Mouse (Mus musculus): Measurements from ENCODE around the gene Arrdc2. TPM values are rescaled to one million over a fixed set of nuclear protein-coding genes. Genes with fewer than 3 reads are reported as not detected.

Arrdc2 gene
- polyA plus RNA-seq, 1 experiment, result 17.1 TPM

GRCm38 (mm10) chr8:70804481-70805206 is 34.9 kb downstream of the Arrdc2 start, which contains the start of gene Mast3:
Gene Mast3 (minus strand): TSS chr8:70805054.
- Histone ChIP-seq H3K4me3 (ENCODE audit: control insufficient read depth, low read depth, low read length) (peak within 1 kb of the TSS; percentile 84), H3K27me3 (ENCODE audit: control insufficient read depth, insufficient read depth, low read length) (no peaks in the 10 kb centered on the region; the same call in 1 of the 2 replicates), H3K36me3 (ENCODE audit: control insufficient read depth, insufficient read depth, low read length) (no peaks in the 10 kb centered on the region), H3K4me1 (ENCODE audit: control insufficient read depth, insufficient read depth, low read length) (peaks cover 10% of the 10 kb centered on the region), H3K27ac (ENCODE audit: control insufficient read depth, insufficient read depth, low read depth, low read length) (no peak within 1 kb of the TSS)
- peak; percentile 15; the same call in 1 of the 2 replicates for TF ChIP-seq POLR2A (IDR thresholded peaks at IDR 0.05; ENCODE audit: control insufficient read depth, low read depth, low read length)
- no peak for TF ChIP-seq CTCF (IDR thresholded peaks at IDR 0.05; ENCODE audit: control insufficient read depth, insufficient read depth, insufficient replicate concordance, low read depth, low read length)

GRCm38 (mm10) chr8:70803761-70804480 is 35.6 kb downstream of the Arrdc2 start:
- peaks cover 10% of the 10 kb centered on the region for H3K4me1 ChIP-seq (ENCODE audit: control insufficient read depth, insufficient read depth, low read length)
- no peaks in the 10 kb centered on the region; the same call in 1 of the 2 replicates for H3K27me3 ChIP-seq (ENCODE audit: control insufficient read depth, insufficient read depth, low read length)
- no peak overlapping the region for H3K27ac ChIP-seq (ENCODE audit: control insufficient read depth, insufficient read depth, low read depth, low read length)

DNA sequence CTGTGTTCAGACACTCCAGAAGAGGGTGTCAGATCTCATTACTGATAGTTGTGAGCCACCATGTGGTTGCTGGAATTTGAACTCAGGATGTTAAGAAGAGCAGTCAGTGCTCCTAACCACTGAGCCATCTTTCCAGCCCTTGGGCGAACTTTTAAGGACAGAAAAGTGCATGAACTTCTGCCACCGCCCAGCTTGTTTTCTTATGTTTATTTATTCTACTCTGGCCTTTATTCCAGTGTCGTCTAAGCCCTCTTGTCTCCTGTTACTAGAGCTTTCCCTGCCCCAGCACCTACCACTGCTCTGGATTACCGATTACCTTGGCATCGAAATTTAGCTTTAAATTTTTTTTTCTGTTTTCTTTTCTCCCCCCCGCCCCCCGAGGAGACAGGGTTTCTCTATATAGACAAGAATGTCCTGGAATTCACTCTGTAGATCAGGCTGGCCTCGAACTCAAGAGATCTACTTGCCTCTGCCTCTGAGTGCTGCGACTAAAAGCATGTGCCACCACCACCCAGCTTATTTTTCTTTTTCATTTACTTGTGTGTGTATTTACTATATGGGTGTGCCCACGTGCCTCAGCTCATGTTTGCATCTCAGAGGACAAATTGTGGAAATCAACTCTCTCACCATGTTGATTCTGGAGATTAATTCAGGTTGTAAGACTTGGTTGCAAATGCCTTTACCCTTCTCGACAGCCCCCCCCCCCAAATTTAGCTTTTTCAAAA is 36.6 kb downstream of the Arrdc2 start:
- H3K27ac ChIP-seq (ENCODE audit: control insufficient read depth, insufficient read depth, low read depth, low read length), result no peak overlapping the region
- H3K4me1 ChIP-seq (ENCODE audit: control insufficient read depth, insufficient read depth, low read length), result peaks cover 12% of the 10 kb centered on the region
- no peak overlapping the region for H3K4me3 ChIP-seq (ENCODE audit: control insufficient read depth, low read depth, low read length)
- no peaks in the 10 kb centered on the region; the same call in 1 of the 2 replicates for H3K27me3 ChIP-seq (ENCODE audit: control insufficient read depth, insufficient read depth, low read length)
- no peaks in the 10 kb centered on the region for H3K36me3 ChIP-seq (ENCODE audit: control insufficient read depth, insufficient read depth, low read length)
- TF ChIP-seq POLR2A (IDR thresholded peaks at IDR 0.05; ENCODE audit: control insufficient read depth, low read depth, low read length), result no peak
- no peak for TF ChIP-seq CTCF (IDR thresholded peaks at IDR 0.05; ENCODE audit: control insufficient read depth, insufficient read depth, insufficient replicate concordance, low read depth, low read length)

More at GRCm38 (mm10) chr8:70803761-70804480, 35.6 kb downstream of the Arrdc2 start:
- H3K4me3 ChIP-seq (ENCODE audit: control insufficient read depth, low read depth, low read length), result peak overlapping the region; percentile 84
- no peaks in the 10 kb centered on the region for H3K36me3 ChIP-seq (ENCODE audit: control insufficient read depth, insufficient read depth, low read length)
- TF ChIP-seq CTCF (IDR thresholded peaks at IDR 0.05; ENCODE audit: control insufficient read depth, insufficient read depth, insufficient replicate concordance, low read depth, low read length) (no peak), POLR2A (IDR thresholded peaks at IDR 0.05; ENCODE audit: control insufficient read depth, low read depth, low read length) (no peak)

DNA sequence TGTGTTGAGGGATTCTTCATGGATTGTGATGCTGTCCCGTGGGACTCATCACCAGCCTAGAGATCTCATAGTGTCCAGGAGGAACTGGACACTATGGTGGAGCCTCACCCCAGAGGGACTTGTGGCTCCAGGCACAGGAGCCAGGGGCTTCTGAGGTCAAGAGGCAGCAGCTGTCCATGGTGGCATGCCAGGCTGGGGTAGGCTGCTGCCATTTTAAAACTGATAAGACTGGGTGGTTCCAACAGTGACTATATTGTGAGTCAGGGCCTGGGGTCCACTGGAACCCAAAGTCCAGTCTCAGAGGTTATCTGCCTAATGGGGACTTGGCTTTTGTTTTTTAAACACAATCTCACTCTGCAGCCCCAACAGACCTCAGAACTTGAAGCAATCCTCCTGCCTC is 37.7 kb downstream of the Arrdc2 start:
- Histone ChIP-seq H3K27ac (ENCODE audit: control insufficient read depth, insufficient read depth, low read depth, low read length) (no peak overlapping the region), H3K27me3 (ENCODE audit: control insufficient read depth, insufficient read depth, low read length) (no peaks in the 10 kb centered on the region; the same call in 1 of the 2 replicates), H3K4me1 (ENCODE audit: control insufficient read depth, insufficient read depth, low read length) (peaks cover 21% of the 10 kb centered on the region), H3K4me3 (ENCODE audit: control insufficient read depth, low read depth, low read length) (no peak overlapping the region), H3K36me3 (ENCODE audit: control insufficient read depth, insufficient read depth, low read length) (no peaks in the 10 kb centered on the region)
- no peak for TF ChIP-seq POLR2A (IDR thresholded peaks at IDR 0.05; ENCODE audit: control insufficient read depth, low read depth, low read length)
- TF ChIP-seq CTCF (IDR thresholded peaks at IDR 0.05; ENCODE audit: control insufficient read depth, insufficient read depth, insufficient replicate concordance, low read depth, low read length), result no peak

GRCm38 (mm10) chr8:70801156-70801555 is 38.4 kb downstream of the Arrdc2 start:
- H3K27me3 ChIP-seq (ENCODE audit: control insufficient read depth, insufficient read depth, low read length), result no peaks in the 10 kb centered on the region; the same call in 1 of the 2 replicates
- no peak for TF ChIP-seq CTCF (IDR thresholded peaks at IDR 0.05; ENCODE audit: control insufficient read depth, insufficient read depth, insufficient replicate concordance, low read depth, low read length)
- TF ChIP-seq POLR2A (IDR thresholded peaks at IDR 0.05; ENCODE audit: control insufficient read depth, low read depth, low read length), result no peak

DNA sequence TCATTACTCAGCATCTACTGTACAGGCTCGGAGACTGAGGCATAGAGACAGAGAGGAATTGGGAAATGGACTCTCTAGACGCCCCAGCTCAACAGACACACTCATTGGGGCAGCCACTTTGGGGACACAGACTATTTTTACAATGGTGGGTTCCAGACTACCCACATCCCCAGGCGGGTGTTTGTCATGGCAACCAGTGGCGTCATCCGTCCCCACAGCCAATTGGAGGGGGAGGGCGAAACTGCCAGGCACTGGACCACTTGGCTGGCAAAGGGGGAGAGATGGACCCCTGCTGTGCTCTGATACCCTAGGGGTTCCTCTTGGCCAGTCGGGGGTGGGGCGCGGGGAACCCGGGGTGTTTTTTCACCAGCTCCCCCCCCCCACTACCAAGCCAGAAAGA is 38.9 kb downstream of the Arrdc2 start:
- H3K4me3 ChIP-seq (ENCODE audit: control insufficient read depth, low read depth, low read length), result no peak overlapping the region
- TF ChIP-seq CTCF (IDR thresholded peaks at IDR 0.05; ENCODE audit: control insufficient read depth, insufficient read depth, insufficient replicate concordance, low read depth, low read length) (no peak), POLR2A (IDR thresholded peaks at IDR 0.05; ENCODE audit: control insufficient read depth, low read depth, low read length) (no peak)
- H3K36me3 ChIP-seq (ENCODE audit: control insufficient read depth, insufficient read depth, low read length), result no peaks in the 10 kb centered on the region
- peaks cover 28% of the 10 kb centered on the region for H3K4me1 ChIP-seq (ENCODE audit: control insufficient read depth, insufficient read depth, low read length)
- no peak overlapping the region for H3K27ac ChIP-seq (ENCODE audit: control insufficient read depth, insufficient read depth, low read depth, low read length)
- no peaks in the 10 kb centered on the region; the same call in 1 of the 2 replicates for H3K27me3 ChIP-seq (ENCODE audit: control insufficient read depth, insufficient read depth, low read length)

More at GRCm38 (mm10) chr8:70801156-70801555, 38.4 kb downstream of the Arrdc2 start:
- no peaks in the 10 kb centered on the region for H3K36me3 ChIP-seq (ENCODE audit: control insufficient read depth, insufficient read depth, low read length)
- peaks cover 27% of the 10 kb centered on the region for H3K4me1 ChIP-seq (ENCODE audit: control insufficient read depth, insufficient read depth, low read length)
- H3K27ac ChIP-seq (ENCODE audit: control insufficient read depth, insufficient read depth, low read depth, low read length), result no peak overlapping the region
- no peak overlapping the region for H3K4me3 ChIP-seq (ENCODE audit: control insufficient read depth, low read depth, low read length)
